Mouse (Mus musculus): ENCODE results near the gene Mpi.

GRCm38 (mm10) chr9:57574397-57574796, 21.8 kb upstream of the Mpi start:
- TF ChIP-seq CTCF (IDR thresholded peaks at IDR 0.05; ENCODE audit: low read depth): no peak
- TF ChIP-seq EP300 (IDR thresholded peaks at IDR 0.05; ENCODE audit: low read depth): no peak

All from liver, postnatal 0 days (tissue).